Mouse (Mus musculus) fibroblast of lung, adult 2 months (primary cell): Measurements from ENCODE around the gene Gm27027.

Experiments used
- DNase-seq: peaks from one replicate; pipeline ENCODE4 v3.0.0-alpha.2; 2011; ENCODE audit warnings: low read depth

The Gm27027 gene

GRCm38 (mm10) chr2:93928866-93929265 lies 67.3 kb downstream of the Gm27027 start:
- DNase-seq = no peak

GRCm38 (mm10) chr2:93927701-93928437 lies 68.3 kb downstream of the Gm27027 start:
- DNase-seq = peak; percentile 25

DNA sequence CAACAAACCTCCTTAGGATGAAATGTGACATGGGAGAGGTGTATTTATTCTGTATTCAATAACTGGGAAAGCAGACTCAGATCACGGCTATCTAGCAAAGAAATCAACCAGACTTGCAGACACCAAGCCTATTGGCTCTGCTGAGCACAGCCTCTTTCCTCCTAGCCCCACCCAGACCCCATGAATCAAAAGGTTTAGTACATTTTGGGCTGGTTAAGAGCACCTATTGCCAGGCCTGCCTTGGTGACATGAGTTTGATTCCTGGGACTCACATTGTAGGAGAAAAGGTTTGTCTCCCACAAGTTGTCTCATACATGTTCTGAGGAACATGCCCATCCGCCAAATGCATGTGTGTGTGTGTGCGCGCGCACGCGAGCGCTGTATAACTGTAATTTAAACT lies 70.0 kb downstream of the Gm27027 start:
- DNase-seq = no peak

DNA sequence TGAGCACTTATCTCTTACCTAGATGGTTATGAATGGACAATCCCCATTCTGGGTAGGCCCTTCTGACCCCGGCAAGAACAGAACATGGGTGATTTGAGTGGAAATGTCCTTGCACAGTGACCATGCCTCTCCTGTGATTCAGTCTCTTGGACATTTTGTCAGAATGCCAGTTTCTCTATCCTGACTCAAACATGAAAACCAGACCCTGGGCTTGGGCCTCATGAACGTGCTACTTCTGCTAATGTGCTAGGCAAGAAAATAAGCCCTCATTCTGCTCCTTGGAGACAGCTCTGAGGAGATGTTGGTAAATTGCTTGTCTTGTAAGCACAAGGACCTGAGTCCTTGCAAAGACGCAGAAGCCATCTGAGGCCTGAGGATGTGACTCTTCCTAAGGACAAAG lies 77.1 kb downstream of the Gm27027 start:
- DNase-seq = no peak

GRCm38 (mm10) chr2:93913552-93913951 lies 82.6 kb downstream of the Gm27027 start:
- DNase-seq = no peak

GRCm38 (mm10) chr2:93911942-93912341 lies 84.2 kb downstream of the Gm27027 start:
- DNase-seq = peak; percentile 94

DNA sequence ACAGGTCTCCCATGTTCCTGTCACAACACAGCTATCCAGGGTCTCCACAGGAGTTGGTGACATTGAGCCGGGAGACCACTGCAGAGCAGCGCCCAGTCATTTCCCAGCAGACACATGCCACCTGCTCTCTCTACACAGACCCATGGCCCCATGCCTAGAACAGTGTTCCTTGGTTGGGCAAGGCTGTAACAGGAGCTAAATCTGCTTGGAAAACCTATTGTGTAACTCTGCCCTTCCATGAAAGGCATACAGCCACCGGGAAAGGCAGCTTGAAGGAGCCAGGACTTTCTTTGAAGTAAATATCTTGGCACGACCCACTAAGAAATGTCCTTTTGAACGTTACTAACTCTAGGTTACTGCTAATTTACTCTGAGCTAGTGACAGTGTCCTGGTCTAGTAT lies 86.4 kb downstream of the Gm27027 start:
- DNase-seq = peak; percentile 49

DNA sequence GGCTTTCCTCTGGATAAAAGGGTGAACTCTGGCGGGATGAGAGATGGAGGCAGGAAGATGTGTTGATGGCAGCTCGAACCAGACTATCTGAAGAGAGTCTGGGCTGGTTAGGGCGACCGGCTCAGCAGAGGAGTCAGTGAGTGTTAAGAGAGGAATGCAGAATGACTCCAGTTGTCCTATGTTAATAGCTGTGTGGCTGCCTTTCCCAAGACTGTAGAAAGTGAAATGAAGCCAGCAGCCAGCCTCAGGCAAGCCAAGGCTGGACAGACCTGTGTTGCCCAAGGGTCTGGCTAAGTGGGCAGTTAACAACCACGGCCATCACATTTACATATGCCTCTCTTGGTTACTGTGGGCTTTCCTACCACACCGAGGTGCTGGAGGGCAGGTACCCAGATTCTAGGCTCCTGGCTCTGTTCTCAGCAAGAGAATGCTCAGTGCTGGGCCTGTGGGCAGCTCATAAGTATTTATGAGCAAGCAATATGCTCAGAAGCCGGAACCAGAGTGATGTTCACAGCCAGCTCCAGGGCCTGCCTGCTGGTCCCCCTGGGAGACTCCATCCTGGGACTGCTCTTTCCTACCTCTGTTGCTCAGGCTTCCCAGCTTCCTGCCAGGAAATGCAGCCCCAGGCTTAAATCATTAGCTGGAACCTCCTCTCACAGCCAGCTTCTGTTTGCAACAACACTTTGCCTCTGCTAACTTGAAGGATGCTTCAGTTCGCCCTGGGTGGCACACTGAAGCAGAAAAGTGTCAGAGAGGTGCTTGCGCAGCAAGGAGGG lies 88.4 kb downstream of the Gm27027 start:
- peak; percentile 70 for DNase-seq
